Mouse (Mus musculus) MEL (cell line): Measurements from ENCODE around the gene Pou2af1. TPM values are rescaled to one million over a fixed set of nuclear protein-coding genes. Genes with fewer than 3 reads are reported as not detected.

ENCODE experiments used
- DNase-seq: peaks from one replicate; pipeline ENCODE4 v3.0.0; 2011; ENCODE audit warnings: low read depth, low spot score
- H3K27ac ChIP-seq: 2 replicates; pipeline ENCODE4 v1.5.1; 2012; ENCODE audit warnings: low read depth, mild to moderate bottlenecking, control low read depth, low read length, moderate library complexity; ENCODE audit not compliant: control insufficient read depth
- H3K27me3 ChIP-seq, 2 experiments: fragments of 150-350 bp in 1 of 2; sonication (generic) in 1 of 2; 2 replicates each; pipeline ENCODE4 v1.6.1; 2012; ENCODE audit warnings: low read length in 2 of 2, mild to moderate bottlenecking in 2 of 2, improper control_type of control experiment in 1 of 2, moderate library complexity in 1 of 2; ENCODE audit not compliant: insufficient read depth in 2 of 2, control insufficient read depth in 1 of 2
- H3K36me3 ChIP-seq, 2 experiments: 2 replicates each; pipeline ENCODE4 v1.6.1; 2012 to 2014; ENCODE audit warnings: low read length in 2 of 2, improper control_type of control experiment in 1 of 2, inconsistent platforms in 1 of 2, mild to moderate bottlenecking in 1 of 2; ENCODE audit not compliant: insufficient read depth in 2 of 2, control insufficient read depth in 1 of 2
- H3K4me1 ChIP-seq, 2 experiments: fragments of 150-350 bp in 1 of 2; sonication (generic) in 1 of 2; 2 replicates each; pipeline ENCODE4 v1.6.1; 2012; ENCODE audit warnings: low read length in 2 of 2, improper control_type of control experiment in 1 of 2, mild to moderate bottlenecking in 1 of 2; ENCODE audit not compliant: insufficient read depth in 2 of 2, control insufficient read depth in 1 of 2
- H3K4me3 ChIP-seq, 2 experiments: fragments of 150-350 bp in 1 of 2; sonication (generic) in 1 of 2; 2 replicates each; pipeline ENCODE4 v1.5.1; 2012; ENCODE audit warnings: low read depth in 2 of 2, low read length in 2 of 2, mild to moderate bottlenecking in 2 of 2, moderate library complexity in 2 of 2, control low read depth in 1 of 2, improper control_type of control experiment in 1 of 2; ENCODE audit not compliant: control insufficient read depth in 1 of 2, insufficient read depth in 1 of 2
- H3K79me2 ChIP-seq: 2 replicates; pipeline ENCODE4 v1.6.1; 2012; ENCODE audit warnings: mild to moderate bottlenecking, low read length, moderate library complexity; ENCODE audit not compliant: control insufficient read depth, poor library complexity, insufficient read depth
- H3K9ac ChIP-seq: 2 replicates; pipeline ENCODE4 v1.6.1; 2012; ENCODE audit warnings: low read depth, mild to moderate bottlenecking, control low read depth, low read length, moderate library complexity; ENCODE audit not compliant: control insufficient read depth, poor library complexity, severe bottlenecking
- H3K9me3 ChIP-seq: fragments of 150-350 bp; sonication (generic); replicated peaks from 2 replicates; pipeline ENCODE4 v1.6.1; 2012; ENCODE audit warnings: mild to moderate bottlenecking, low read length, improper control_type of control experiment, moderate library complexity; ENCODE audit not compliant: insufficient read depth
- BHLHE40 ChIP-seq: IDR thresholded peaks from 2 replicates; pipeline ENCODE4 v1.6.1; 2012; ENCODE audit warnings: low read depth, mild to moderate bottlenecking, inconsistent platforms, low read length, improper control_type of control experiment, borderline replicate concordance
- CTCF ChIP-seq, 3 experiments: IDR thresholded peaks in 2 of 3; conservative IDR thresholded peaks in 1 of 3; 2 replicates each; pipeline ENCODE4 v1.5.1; 2011 to 2012; ENCODE audit warnings: low read length in 3 of 3, low read depth in 2 of 3, mild to moderate bottlenecking in 2 of 3, improper control_type of control experiment in 1 of 3, inconsistent platforms in 1 of 3, mixed read lengths in 1 of 3, moderate library complexity in 1 of 3; ENCODE audit not compliant: control insufficient read depth in 1 of 3, insufficient read depth in 1 of 3, poor library complexity in 1 of 3, severe bottlenecking in 1 of 3
- ELF1 ChIP-seq: IDR thresholded peaks from 2 replicates; pipeline ENCODE4 v1.6.1; 2014; ENCODE audit warnings: low read depth, mild to moderate bottlenecking, inconsistent platforms, low read length, improper control_type of control experiment, moderate library complexity
- HCFC1 ChIP-seq: IDR thresholded peaks from 2 replicates; pipeline ENCODE4 v1.6.1; 2012; ENCODE audit warnings: low read depth, mild to moderate bottlenecking, inconsistent platforms, low read length, improper control_type of control experiment, moderate library complexity
- JUND ChIP-seq: IDR thresholded peaks from 2 replicates; pipeline ENCODE4 v1.6.1; 2011; ENCODE audit warnings: low read depth, mild to moderate bottlenecking, improper control_type of control experiment, low read length
- MAX ChIP-seq: IDR thresholded peaks from 2 replicates; pipeline ENCODE4 v1.6.1; 2011; ENCODE audit warnings: low read length, improper control_type of control experiment
- MEF2A ChIP-seq: IDR thresholded peaks from 2 replicates; pipeline ENCODE4 v1.6.1; 2014; ENCODE audit warnings: low read depth, mild to moderate bottlenecking, inconsistent platforms, low read length, improper control_type of control experiment; ENCODE audit not compliant: poor library complexity, insufficient replicate concordance, severe bottlenecking; ENCODE audit errors: extremely low read depth
- MXI1 ChIP-seq: IDR thresholded peaks from 2 replicates; pipeline ENCODE4 v1.6.1; 2011; ENCODE audit warnings: mild to moderate bottlenecking, low read depth, low read length, improper control_type of control experiment
- NRF1 ChIP-seq: IDR thresholded peaks from 2 replicates; pipeline ENCODE4 v1.6.1; 2014; ENCODE audit warnings: low read depth, mild to moderate bottlenecking, inconsistent platforms, low read length, improper control_type of control experiment, moderate library complexity; ENCODE audit not compliant: poor library complexity, insufficient read depth, severe bottlenecking
- POLR2AphosphoS5 ChIP-seq: IDR thresholded peaks from 2 replicates; pipeline ENCODE4 v1.6.1; 2012; ENCODE audit warnings: low read depth, borderline replicate concordance, mild to moderate bottlenecking, inconsistent platforms, low read length, moderate library complexity, mixed read lengths
- RAD21 ChIP-seq: IDR thresholded peaks from 2 replicates; pipeline ENCODE4 v1.6.1; 2011; ENCODE audit warnings: mild to moderate bottlenecking, low read depth, low read length, improper control_type of control experiment
- SIN3A ChIP-seq: IDR thresholded peaks from 2 replicates; pipeline ENCODE4 v1.6.1; 2012; ENCODE audit warnings: low read length, improper control_type of control experiment, inconsistent platforms
- SMC3 ChIP-seq: IDR thresholded peaks from 2 replicates; pipeline ENCODE4 v1.6.1; 2011; ENCODE audit warnings: low read depth, low read length, improper control_type of control experiment
- TBP ChIP-seq: IDR thresholded peaks from 2 replicates; pipeline ENCODE4 v1.8.0; 2011; ENCODE audit warnings: low read depth, low read length, improper control_type of control experiment
- TCF12 ChIP-seq: IDR thresholded peaks from 2 replicates; pipeline ENCODE4 v1.6.1; 2014; ENCODE audit warnings: low read depth, mild to moderate bottlenecking, inconsistent platforms, low read length, improper control_type of control experiment, moderate library complexity
- ZC3H11A ChIP-seq: IDR thresholded peaks from 2 replicates; pipeline ENCODE4 v1.6.1; 2012; ENCODE audit warnings: low read depth, mild to moderate bottlenecking, inconsistent platforms, low read length, improper control_type of control experiment
- ZNF384 ChIP-seq: IDR thresholded peaks from 2 replicates; pipeline ENCODE4 v1.6.1; 2012; ENCODE audit warnings: low read depth, mild to moderate bottlenecking, inconsistent platforms, low read length, improper control_type of control experiment
- polyA plus RNA-seq, 2 experiments: library from polyadenylated mRNA; stranded (reverse) in 1 of 2; unstranded in 1 of 2; fragments of >175 nt in 1 of 2; fragments of >200 nt in 1 of 2; gene quantifications; 2 replicates each; pipeline versions ENCODE4 v1.2.1 to v1.2.4; 2012; ENCODE audit warnings: low replicate concordance in 2 of 2, low read depth in 1 of 2; ENCODE audit not compliant: insufficient read length in 2 of 2, insufficient read depth in 1 of 2, missing spikeins in 1 of 2
- total RNA-seq: library from RNA; depleted of rRNA; stranded (reverse); fragments of 300-350 nt; gene quantifications from 2 replicates; pipeline ENCODE4 v1.2.3, GENCODE M21; 2012

The Pou2af1 gene
- total and polyA plus RNA-seq, 3 experiments = not detected

DNA sequence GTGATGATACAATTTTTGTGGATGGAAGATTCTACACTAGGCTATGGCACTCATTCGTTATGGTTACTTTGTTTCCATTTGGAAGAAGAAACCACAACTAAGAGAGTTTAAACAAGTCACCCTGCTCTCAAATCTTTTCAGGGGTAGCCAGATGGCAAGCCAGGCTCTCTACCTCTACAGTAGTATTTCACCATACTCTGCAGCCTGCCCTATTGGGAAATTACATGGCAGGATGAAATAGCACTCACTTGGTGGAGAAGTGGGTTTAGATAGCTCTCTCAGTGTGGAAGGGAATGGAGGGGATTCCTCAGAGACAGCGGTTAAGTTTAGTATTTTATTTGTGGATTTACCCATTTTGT, 4.6 kb upstream of the Pou2af1 start:
- H3K27ac ChIP-seq = no peak overlapping the region
- TF ChIP-seq CTCF (IDR thresholded peaks at IDR 0.05 in 2 of 3, conservative IDR thresholded peaks at IDR 0.05 in 1 of 3; ENCODE audit: control insufficient read depth in 1 of 3, insufficient read depth in 1 of 3, low read depth in 2 of 3, low read length in 3 of 3, poor library complexity in 1 of 3, severe bottlenecking in 1 of 3) = no peak
- no peak for TF ChIP-seq MAX
- TF ChIP-seq MEF2A = no peak
- no peak for TF ChIP-seq POLR2AphosphoS5
- no peaks in the 10 kb centered on the region for H3K36me3 ChIP-seq
- no peak overlapping the region for H3K4me3 ChIP-seq
- H3K9me3 ChIP-seq = no peaks in the 10 kb centered on the region
- no peaks in the 10 kb centered on the region for H3K4me1 ChIP-seq
- peaks cover 2 to 5% of the 10 kb centered on the region in 2 experiments for H3K27me3 ChIP-seq
- no peak for DNase-seq
- H3K9ac ChIP-seq = no peak overlapping the region
- no peaks in the 10 kb centered on the region for H3K79me2 ChIP-seq

DNA sequence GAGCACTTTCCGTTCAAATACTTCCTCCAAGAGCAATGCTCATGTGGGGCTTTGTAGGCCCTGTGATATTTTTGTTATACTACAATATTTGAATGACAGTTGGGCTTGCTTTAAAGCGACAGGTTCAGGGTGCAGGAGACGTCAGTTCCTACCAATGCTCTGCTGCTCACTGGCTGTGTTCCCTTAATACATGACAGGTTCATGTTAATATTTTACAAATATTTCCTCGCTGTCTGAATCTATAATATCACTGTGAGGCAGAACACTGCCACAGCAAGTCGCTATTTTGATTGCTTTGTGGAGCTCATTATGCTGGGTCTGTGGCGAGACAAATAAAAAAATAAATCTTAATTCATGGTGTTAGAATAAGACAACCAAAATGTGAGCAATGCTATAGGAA, 2.3 kb upstream of the Pou2af1 start:
- no peaks in the 10 kb centered on the region for H3K36me3 ChIP-seq
- no peak for DNase-seq
- peaks cover 2 to 3% of the 10 kb centered on the region in 2 experiments for H3K27me3 ChIP-seq
- H3K27ac ChIP-seq = no peak overlapping the region
- peaks cover 0 to 4% of the 10 kb centered on the region in 2 experiments; a peak in 2 of 4 replicates for H3K4me1 ChIP-seq
- H3K4me3 ChIP-seq = no peak overlapping the region
- no peaks in the 10 kb centered on the region for H3K9me3 ChIP-seq
- no peaks in the 10 kb centered on the region for H3K79me2 ChIP-seq
- H3K9ac ChIP-seq = no peak overlapping the region
- TF ChIP-seq ZC3H11A (no peak), POLR2AphosphoS5 (no peak), ELF1 (no peak), CTCF (IDR thresholded peaks at IDR 0.05 in 2 of 3, conservative IDR thresholded peaks at IDR 0.05 in 1 of 3; ENCODE audit: control insufficient read depth in 1 of 3, insufficient read depth in 1 of 3, low read depth in 2 of 3, low read length in 3 of 3, poor library complexity in 1 of 3, severe bottlenecking in 1 of 3) (no peak)

GRCm38 (mm10) chr9:51213729-51214237, 275 bp downstream of the Pou2af1 start:
- TF ChIP-seq SIN3A (no peak), NRF1 (no peak), HCFC1 (no peak), JUND (no peak), SMC3 (no peak), TCF12 (no peak), ZNF384 (no peak), TBP (no peak), BHLHE40 (no peak), MXI1 (no peak), RAD21 (no peak)
- no peaks in the 10 kb centered on the region for H3K79me2 ChIP-seq
- H3K4me1 ChIP-seq = peaks cover 0 to 4% of the 10 kb centered on the region in 2 experiments; a peak in 2 of 4 replicates
- no peaks in the 10 kb centered on the region for H3K36me3 ChIP-seq
- peaks cover 3 to 6% of the 10 kb centered on the region in 2 experiments for H3K27me3 ChIP-seq
- no peak for DNase-seq
- H3K27ac ChIP-seq = no peak overlapping the region
- no peak overlapping the region for H3K9ac ChIP-seq
- no peak overlapping the region for H3K4me3 ChIP-seq
- no peaks in the 10 kb centered on the region for H3K9me3 ChIP-seq
